Mouse (Mus musculus) heart, postnatal 4 days (tissue): ENCODE measurements at regions not wholly inside any gene's neighbourhood (a gene's known extent, or its start where the extent isn't known, plus 50 kb on each side); places are given as distances from the start of the nearest gene placed in this dataset.

Experiments used
- DNase-seq: peaks from one replicate; pipeline ENCODE4 v3.0.0; 2021

DNA sequence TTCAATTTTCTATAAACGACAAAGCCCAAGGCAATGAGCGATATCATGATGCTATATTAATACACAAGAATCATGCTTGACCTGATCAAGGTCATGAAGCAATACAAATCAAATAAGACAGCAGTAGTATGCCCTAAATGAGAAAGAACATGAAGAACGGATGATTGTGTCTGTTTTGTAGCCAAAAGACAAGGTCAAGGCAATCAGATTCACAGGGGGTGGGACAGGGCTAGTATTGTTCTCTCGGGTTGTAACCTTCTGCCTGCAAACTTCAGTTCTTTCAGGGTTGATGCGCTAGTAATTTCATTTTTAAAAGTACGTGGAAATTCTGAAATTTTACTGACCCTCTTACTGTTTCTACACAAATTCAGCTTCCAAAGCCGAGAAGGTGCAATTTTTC is 206.7 kb downstream of the Arl4a start:
- no peak for DNase-seq

- DNase-seq: no peak
These were observed 207.3 kb downstream of the Arl4a start for GRCm38 (mm10) chr12:39830530-39830929.

- DNase-seq: no peak
These were observed 215.2 kb downstream of the Arl4a start for GRCm38 (mm10) chr12:39822671-39823070.

DNA sequence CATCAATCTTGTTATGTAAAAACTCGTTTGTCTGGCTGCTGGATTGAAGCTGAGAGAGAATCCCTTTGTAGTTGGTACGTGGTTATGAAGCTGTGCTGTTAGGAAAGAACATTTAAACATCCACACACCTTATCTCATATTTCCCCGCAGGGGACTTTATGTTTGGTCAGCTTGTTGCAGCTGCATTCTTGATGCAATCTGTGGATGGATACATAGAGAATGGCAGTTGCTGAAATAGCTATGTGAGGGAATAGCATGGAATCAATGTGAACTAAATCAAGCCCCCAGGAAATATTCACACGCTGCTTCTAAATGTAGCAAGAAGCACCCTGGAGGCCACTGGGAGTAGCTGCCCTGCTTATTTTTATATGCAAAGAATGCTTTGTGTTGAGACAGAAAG is 236.3 kb downstream of the Arl4a start:
- no peak for DNase-seq

GRCm38 (mm10) chr12:39797843-39798242 is 240.0 kb downstream of the Arl4a start:
- DNase-seq: no peak

- DNase-seq: no peak
These were observed 240.9 kb downstream of the Arl4a start for GRCm38 (mm10) chr12:39796939-39797338.

DNA sequence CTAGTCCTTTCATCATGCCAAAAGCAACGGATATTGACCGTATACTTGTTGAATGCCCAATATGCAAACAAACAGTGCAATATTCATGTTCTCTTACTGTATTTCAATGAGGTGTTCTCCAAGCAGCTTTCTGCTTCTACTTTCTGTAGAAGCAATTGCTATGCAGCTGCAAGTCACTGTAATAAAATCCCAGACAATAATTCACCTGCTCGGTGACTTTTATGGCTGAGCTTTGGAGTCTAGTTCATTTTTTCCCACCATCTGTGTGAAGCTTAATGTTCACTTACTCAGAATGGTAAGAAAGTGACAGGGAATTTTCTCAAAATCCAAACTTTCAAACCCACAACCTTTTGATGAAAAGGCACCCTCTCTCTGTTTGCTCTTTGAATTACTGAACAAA is 252.8 kb downstream of the Arl4a start:
- DNase-seq: no peak

- no peak for DNase-seq
These were observed 253.3 kb downstream of the Arl4a start for GRCm38 (mm10) chr12:39784532-39784931.

DNA sequence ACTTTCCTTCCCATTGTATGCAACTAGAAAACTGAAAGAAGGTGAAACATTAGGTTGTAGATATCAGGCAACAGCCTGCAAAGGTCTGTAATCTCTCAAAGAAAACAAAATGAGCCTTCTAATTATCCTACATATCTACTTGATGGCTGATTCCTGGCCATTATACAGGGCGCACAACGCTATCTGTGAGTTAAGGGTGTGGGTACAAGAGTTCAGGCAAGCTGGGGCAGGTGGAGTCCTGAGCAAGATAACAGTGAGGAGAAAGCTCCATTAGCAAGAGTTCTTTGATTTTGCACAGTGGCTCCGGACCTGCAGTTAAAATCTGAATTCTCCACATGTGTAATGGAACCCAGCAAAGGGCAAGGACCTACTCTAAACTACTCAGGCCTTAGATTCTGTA is 261.7 kb downstream of the Arl4a start:
- DNase-seq: no peak

DNA sequence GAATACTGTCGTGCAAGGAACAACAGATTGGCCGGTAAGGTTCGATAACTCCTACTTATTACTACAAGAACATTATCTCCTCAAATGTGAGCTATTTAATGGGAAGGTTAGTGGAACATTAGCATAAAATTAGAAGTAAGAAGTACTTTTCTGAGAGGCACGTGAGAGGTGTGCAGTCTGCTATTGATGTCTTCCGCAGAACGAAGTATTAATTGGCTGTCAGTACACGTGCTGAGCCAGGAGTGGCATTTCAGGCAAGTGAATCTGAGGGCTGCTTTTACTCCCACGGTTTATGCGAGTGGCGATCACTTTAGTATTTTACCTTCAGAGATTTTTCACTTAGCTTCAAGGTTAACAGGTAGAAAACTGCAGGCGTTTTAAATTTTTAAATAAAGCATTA is 270.8 kb downstream of the Arl4a start:
- no peak for DNase-seq

- DNase-seq: no peak
These were observed 274.3 kb downstream of the Arl4a start for GRCm38 (mm10) chr12:39763529-39763928.

- no peak for DNase-seq
These were observed 275.9 kb downstream of the Arl4a start for GRCm38 (mm10) chr12:39761946-39762345.

DNA sequence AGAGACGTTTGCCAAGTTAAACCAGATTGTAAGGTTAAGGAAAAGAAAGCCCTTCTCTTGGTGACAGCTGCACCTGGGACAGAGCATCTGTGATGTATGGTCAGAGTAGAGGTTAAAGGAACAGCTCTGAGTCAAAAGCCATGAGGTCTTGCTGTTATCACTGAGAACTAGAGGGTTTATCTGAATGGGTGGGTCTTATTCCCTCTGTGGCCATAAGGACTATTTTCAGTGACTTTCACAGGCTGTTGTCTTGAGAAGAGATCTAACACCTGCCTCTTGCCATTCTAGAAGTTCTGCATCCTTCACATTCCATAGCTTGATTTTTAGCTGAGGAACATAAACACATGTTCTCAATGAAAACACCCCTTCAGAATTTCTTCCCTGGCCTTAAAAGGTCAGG is 276.5 kb downstream of the Arl4a start:
- no peak for DNase-seq

- no peak for DNase-seq
These were observed 279.9 kb downstream of the Arl4a start for GRCm38 (mm10) chr12:39757975-39758374.

- DNase-seq: no peak
These were observed 286.0 kb downstream of the Arl4a start for GRCm38 (mm10) chr12:39751850-39752249.

DNA sequence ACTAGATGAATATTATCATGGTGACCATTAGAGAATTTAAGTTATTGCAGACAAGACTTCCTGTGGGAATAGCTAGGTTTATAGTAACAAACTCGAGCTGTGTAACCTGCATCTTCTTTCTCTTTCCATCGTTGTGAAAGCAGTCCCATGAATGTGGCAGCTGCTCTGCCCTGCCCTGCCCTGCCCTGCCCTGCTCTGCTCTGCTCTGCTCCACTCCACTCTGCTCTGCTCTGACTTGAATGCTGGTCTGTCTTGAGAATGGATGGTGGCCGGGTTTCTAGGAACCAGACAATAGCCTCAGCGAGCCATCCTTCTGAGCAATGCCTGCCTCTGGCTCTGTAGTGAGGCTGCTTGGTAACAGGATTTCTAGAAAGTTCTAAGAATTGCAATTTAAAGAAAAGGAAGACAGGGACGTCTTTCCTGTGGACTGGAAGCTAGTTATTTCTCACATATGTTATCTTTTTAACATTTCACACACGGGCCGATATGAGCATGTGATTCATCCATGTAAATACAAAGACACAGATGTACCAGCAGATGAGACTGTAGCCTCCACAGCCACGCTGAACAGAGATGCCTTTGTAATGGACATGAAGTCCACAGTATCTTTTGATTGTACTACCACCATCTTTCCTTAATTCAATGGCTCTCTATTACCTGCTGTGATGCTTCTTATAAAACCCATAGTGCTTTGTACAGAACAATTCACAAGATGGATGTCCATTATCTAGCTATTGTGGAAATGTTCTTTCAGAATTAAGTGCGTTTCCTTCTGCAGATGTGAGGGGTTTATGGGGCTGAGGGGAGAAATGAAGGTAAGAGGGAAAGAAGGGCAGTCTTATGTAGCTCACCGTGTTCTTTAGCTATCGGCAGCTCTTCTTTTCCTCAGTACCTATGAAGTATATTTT is 295.4 kb downstream of the Arl4a start:
- DNase-seq: no peak

DNA sequence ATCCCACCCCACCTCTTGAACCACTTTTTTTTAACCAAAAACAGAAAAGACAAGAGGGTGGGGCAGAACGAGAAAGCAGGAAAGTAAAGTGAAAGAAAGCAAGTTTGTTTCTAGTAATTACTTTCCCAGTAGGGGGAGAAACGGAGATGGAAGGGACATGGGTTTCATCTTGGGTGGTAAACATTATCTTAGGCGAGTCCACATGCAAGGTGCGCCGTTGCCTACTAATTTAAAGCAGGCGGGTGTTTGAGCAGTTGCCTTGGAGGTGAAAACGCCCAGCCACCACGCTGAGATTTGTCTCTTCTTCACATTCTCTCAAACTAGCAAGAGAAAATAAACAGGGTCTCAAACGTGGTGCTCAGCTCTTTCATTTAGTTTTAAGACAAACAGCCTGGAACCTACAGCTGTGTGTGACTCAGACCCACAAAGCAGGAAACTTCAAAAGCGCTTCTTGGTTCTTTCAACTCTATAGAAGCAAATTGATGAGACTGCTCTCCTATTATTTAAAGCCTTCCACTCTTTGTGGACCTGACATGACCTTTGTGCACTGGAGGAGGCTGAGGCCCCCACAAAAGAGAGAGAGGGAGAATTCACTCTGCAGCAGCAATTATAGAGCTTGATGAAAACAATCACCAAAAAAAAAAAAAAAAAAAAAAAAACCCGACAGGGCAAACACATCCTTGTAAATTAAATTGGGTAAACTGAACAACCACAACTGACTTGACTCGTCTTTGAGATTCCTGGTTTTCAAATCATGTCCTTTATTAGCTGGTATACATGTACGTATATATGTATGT is 296.6 kb downstream of the Arl4a start:
- DNase-seq: no peak

DNA sequence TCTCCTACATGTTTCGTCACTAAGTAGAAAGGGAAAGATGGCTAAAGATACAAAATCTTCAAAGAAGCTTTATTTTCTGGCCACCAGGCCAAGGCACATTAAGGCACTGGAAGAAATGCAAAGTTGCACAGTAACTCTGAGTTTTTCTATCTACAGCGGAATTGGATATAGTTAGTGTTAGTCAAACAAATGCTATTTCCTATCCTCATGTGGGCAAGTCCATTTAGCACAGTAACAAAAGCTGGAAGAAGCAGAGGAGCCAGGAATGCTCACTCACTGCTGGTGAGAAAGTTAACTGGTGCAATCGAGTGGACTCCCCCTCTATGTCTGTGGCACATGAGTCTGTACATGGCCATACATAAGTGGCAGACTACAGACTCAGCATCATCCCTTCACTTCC is 300.9 kb downstream of the Arl4a start:
- no peak for DNase-seq

DNA sequence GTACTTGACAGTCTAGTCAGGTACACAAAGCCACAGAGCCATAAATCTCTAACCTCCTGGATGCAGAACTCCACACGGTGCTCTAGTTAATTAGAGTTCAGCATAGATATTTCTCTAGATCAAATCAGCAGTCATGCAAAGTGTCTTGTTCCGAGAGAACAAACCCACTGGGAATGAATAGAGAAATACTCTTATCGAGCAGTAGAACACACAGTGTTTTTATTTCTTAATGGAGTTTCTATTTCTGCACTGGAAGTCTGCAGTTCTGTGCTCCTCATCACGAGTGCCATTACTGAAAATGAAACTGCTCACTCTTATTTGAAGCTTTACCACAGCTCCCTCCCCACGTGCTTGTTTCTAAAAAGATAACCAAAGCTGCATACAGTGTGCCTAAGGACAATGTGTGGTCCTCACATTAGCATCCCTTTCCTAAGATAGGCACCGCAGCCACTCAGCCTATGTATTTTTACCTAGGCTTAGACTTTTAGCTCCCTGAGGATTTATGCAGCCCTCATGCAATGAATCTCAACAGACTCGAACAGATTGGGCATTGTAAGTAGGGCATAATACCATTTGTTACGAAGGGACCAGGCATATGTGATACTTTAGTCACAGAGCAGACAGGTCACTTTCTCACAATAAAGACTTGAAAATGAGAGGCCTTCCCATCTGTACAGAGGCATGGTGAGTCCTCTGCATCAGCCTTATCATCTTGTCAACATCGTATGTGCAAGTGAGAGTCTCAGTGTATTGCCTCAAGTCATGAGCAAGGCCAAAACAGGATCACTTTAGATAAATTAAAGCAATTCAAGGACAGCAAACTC is 301.5 kb downstream of the Arl4a start:
- DNase-seq: no peak

- DNase-seq: no peak
These were observed 303.6 kb downstream of the Arl4a start for GRCm38 (mm10) chr12:39734176-39734575.

DNA sequence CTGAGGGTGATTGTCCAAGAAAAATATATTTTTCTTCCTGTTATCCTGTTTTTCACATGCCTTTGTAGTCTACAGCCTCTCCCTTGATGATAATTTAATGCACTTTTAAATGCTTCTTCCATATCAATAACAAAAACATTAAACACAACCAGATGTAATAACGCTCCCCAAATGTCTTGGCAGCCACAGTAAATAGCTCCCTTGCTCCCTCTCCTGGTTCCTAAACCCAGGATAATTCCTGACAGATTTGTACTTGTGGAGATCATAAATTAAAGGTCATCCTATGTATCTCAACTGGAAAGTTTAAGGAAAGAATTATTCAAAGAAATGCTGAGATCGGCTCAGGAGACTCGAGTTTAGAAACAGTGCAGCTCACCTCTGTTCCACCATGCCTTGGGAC is 306.6 kb downstream of the Arl4a start:
- DNase-seq: no peak

GRCm38 (mm10) chr12:39729255-39729654 is 308.6 kb downstream of the Arl4a start:
- DNase-seq: no peak

- no peak for DNase-seq
These were observed 313.7 kb downstream of the Arl4a start for GRCm38 (mm10) chr12:39724172-39724571.
